Mouse (Mus musculus): ENCODE results near the gene Cxcl9.
A peak's percentile ranks its signal among the peaks of the same experiment; 100 is the strongest.

Gene Cxcl9

GRCm38 (mm10) chr5:92282571-92282970 lies 45.3 kb downstream of the Cxcl9 start:
- no peak for DNase-seq (ENCODE audit: low spot score in 2 of 2)

DNA sequence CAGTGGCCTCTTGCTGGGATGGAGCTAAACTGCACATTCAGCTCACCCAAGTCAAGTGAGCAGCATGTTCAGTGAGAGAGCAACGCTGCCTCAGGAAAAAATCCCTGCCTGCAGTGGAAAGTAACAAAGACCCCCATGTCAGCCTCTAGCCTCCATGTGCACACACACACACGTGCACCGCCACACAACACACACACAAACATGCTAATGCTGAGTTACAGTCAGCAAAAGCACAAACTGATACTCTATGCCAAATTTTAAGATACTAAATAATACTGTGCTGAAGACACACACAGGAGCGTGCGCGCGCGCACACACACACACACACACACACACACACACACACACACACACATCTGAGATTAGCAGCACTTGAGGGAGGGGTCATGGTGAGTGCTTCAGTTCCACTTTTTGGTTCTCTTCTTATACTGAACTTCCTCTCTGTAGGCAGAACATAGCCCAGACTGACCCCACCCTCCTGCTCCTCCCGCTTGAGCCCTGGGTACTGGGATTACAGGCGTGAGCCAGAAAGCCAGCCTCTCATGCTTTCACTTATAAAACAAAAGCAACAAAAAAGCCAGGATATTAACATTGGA lies 48.8 kb downstream of the Cxcl9 start:
- no peak for DNase-seq (ENCODE audit: low spot score in 2 of 2)

- peak; percentile 81 to 84 for DNase-seq (ENCODE audit: low spot score in 2 of 2)
These were observed 50.2 kb downstream of the Cxcl9 start, which contains the start of gene Naaa for GRCm38 (mm10) chr5:92277437-92278394. Gene Naaa (minus strand): TSS chr5:92278170.

All from right cerebral cortex, postnatal 10 days (tissue).